Mouse (Mus musculus): ENCODE measurements around the gene Rptor.

Rptor gene

DNA sequence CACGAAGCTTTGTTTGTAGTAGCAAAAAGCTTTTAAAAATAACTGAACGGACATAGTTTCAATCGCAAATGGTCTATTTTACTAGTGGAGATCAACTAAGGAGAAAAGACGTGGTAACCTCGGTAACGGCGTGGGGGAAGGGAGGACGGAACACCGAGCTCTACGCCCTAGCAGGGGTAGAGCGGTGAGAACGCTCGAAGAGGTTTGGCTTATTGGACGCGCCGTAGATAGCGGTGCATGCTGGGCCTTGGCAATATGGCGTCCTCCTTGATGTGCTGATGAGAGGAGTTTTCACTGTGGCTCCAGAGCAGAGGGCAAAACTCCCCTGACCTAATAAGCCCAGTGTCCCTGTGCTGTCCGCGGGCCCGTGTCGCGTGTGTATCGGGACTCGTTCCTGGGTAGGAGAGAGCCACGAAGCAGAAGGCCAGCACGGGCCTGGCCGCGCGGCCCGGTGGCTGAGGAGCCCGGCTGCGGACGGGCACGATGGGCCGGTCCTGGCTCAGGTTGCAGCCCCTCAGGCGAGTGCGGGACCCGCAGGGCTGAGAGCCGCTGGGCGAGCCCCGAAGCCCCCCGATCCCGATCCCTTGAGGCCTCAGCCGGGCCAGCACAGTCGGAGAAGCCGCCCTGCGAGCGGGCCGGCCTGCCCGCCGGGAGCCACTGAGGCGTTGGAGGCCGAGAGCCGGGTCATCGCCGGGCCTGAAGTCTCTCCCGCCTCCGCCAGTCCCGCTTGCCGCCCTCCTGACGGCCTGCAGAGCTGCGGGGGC is at the start of gene Rptor:
Rptor (plus strand) TSS at position 143 of the 764 bp plus-strand sequence.
- DNase-seq, result peak; percentile 90 to 92

DNA sequence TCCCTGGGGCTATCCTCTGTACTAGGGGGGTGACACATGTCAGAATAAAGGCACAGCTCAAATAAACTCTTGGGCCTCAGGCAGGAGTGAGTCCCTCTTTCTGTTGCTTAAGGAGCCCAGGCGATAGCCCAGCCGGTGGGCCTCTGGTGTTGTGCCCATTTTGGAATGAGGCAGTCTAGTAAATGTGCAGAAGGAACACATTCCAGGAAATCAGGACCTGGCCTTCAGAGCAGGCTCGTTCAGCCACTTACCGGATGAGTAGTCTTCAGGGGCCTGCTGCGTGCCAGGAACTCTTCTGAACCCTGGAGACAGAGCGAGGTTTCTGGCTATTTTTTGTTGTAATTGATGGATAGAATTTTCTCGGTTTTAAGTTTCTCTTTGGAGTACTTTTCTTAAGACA is 48.0 kb upstream of the Rptor start:
- no peak for DNase-seq

DNA sequence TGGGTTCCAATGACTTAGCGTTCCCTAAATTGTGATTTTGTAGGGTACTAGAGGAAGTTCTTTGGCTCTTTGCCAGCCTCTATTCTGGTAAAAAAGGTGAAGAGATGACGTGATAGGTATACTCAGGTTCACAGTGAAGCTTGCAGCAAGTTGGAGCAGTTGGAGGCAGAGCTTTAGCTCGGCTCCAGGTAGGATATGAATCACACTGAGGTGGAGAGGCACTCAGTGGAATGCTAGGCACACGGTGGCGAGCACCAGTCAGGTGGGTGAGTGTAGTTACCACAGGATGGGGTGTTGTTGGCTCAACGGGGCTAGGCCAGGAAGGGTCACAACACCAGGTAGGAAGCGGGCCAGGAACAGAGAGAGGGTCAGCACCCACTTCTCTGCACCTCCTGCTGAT is 47.5 kb upstream of the Rptor start:
- DNase-seq, result no peak

GRCm38 (mm10) chr11:119557940-119558869 is 44.5 kb upstream of the Rptor start:
- DNase-seq, result no peak

DNA sequence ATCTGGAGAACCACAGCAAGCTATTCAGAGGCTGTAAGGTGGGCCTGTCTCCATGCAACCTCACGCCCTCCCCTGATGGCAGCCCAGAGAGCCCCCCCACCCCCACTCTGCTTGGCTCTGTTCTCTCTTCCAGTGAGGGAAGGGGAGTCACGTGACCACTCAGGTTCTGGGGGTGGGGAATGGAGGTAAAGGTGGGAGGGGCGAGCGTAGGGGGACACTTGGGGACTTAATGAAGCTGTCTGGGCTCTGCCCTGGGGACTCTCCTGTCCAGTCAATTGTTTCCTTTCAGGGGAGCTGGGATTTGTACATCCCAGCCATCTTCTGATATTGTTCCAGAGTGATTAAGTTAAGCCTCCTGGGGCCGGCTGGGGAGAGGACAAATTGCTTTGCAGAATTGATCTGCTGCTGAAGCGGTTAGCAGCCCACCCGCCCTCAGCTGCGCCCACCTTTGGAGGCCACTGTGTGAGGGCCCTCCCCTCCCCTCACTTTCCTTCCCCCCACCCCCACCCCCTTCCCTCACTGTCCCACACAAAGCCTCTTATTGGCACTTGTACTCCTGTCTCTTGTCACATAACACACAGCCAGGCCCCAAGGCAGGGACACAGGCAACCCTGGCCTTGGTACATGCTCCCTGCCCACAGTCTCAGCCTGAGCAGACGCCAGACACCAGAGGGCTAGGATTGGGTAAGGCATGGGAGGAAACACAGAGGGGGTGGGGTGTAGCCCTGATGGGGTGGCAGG is 43.7 kb upstream of the Rptor start:
- DNase-seq, result no peak

DNA sequence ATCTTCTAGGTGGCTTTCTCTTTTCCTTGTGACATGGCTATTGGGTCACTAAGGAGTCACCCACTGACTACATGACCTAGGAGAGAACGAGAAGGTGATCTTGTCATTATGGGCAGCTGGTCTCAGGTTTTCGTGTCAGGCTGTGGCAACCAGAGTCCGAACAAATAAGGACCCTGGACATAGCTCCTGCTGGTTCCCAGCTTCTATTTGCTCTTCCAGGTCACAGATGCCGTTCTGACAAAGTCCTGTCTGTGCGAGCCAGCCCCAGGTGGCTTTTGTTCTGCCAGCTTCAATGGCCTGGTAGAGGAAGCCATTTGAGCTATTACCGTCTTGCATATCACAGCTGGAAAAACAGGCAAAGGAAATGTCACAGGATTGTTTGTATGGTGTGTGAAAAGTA is 40.4 kb upstream of the Rptor start:
- DNase-seq, result no peak

DNA sequence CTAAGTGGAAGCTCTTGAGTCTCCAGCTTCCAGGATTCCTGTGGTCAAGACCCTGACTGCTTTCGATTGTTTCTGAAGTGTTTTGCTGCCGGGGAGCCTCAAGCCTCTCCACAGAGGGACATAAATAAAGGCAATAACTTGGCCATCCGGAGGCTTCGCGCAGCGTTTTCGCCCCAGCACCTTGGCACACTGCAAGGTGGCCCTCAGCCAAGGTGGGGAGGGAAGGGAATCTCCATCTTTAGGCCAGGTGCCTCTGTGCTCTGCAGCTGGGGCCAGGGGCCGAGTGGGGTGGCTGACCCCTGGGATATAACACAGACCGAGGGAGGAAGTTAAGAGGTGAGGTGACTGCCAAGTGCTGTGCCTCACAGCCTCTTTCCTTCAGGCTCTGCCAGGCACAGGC is 39.5 kb upstream of the Rptor start:
- DNase-seq, result no peak

GRCm38 (mm10) chr11:119564383-119564782 is 38.3 kb upstream of the Rptor start:
- DNase-seq, result no peak

DNA sequence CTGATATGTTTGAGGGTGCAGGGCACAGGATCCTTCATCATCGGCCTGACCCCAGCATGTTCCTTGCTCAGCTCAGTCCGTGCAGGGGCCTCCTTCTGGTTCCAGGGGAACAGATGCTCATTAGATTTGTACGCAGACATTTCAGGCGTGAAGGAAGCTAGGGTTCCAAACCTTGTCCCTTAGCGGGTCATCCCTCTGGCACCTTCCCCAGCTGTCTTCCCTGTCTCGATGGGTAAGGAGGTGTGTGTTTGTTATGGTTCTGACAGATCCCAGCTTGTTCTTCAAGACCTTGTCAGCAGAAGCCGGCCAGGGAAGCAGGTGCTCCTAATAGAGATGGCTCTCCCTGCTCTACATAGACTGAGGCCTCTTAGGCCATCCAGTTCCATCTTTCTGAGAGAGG is 37.7 kb upstream of the Rptor start:
- DNase-seq, result no peak

- no peak for DNase-seq
Observed at GRCm38 (mm10) chr11:119565684-119566083, 37.0 kb upstream of the Rptor start.

DNA sequence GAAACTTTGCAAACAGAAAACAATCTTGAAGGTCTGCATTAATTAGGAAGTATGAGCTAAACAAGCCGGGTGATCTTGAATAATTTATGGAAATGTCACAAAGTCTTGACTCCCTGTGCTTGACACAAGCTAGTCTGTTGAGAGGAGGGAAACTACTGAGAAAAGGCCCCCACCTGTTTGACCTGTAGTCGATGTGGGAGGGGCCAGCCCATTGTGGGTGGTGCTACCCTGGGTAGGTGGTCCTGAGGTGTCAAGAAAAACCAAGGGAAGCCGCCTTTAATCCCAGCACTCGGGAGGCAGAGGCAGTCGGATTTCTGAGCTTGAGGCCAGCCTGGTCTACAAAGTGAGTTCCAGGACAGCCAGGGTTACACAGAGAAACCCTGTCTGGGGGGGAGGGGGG is 36.5 kb upstream of the Rptor start:
- DNase-seq, result no peak

- DNase-seq, result no peak
Observed at GRCm38 (mm10) chr11:119572316-119573010, 30.2 kb upstream of the Rptor start.

- no peak for DNase-seq
Observed at GRCm38 (mm10) chr11:119576855-119577254, 25.9 kb upstream of the Rptor start.

GRCm38 (mm10) chr11:119577721-119578120 is 25.0 kb upstream of the Rptor start:
- DNase-seq, result no peak

GRCm38 (mm10) chr11:119586511-119586910 is 16.2 kb upstream of the Rptor start:
- no peak for DNase-seq

DNA sequence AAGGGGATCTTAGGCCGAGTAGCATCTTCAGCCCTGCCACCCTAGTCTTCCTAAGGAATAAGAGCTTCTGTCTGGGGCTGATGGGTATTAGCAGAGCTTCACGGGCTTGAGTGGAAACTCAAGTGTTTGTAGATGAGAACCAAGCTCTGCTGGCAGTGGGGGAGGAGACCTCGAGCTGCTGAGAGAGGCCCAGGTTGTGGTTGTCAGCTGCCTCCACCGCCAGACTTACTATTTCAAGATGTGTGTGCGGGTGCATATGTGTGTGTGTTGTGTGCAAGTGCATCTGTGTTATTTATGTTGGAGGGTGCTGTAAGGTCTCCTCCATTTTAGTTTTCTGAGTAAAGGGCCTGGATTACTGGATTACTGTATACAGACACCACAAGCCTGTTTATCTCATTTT is 15.6 kb upstream of the Rptor start:
- DNase-seq, result no peak

DNA sequence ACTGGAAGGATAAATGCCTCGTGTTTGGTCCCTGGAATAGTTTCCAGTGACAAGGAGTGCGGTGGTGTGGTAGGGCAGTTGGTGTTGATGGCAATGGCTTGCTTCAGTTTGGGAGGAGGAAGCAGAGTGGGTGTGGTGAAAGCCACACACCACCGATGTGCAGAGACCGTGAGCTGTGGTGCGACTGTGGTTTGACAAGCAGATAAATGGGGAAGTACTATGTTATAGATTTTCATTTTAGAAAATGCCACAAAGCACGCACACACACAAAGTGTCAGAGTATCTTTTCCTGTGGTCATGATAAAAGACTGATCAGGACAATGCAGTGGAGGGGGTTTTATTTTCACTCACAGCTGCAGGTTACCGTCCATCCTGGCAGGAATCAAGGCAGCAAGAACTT is 13.5 kb upstream of the Rptor start:
- DNase-seq, result peak; percentile 61 to 65

GRCm38 (mm10) chr11:119593966-119594365 is 8.7 kb upstream of the Rptor start:
- no peak for DNase-seq

DNA sequence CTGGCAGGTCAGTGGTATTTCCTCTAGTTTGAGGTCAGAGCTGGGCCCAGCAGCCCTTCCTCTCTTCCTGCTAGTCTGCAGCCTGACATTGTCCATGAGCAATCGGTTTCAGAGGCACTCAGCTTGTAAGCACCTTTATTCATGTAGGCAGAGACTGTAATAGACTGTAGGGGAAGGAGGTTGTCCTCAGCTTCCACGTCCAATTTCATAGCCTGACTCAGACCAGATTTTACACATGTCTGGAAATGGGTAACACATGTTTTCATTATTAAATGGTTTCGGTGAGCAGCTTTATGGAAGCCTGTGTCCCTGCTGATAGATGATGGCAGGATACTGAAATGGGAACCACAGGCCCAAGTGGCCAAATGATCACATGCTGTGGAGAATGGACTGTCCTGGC is 3.8 kb upstream of the Rptor start:
- DNase-seq, result no peak

- DNase-seq, result no peak
Observed at GRCm38 (mm10) chr11:119600286-119600685, 2.4 kb upstream of the Rptor start.

DNA sequence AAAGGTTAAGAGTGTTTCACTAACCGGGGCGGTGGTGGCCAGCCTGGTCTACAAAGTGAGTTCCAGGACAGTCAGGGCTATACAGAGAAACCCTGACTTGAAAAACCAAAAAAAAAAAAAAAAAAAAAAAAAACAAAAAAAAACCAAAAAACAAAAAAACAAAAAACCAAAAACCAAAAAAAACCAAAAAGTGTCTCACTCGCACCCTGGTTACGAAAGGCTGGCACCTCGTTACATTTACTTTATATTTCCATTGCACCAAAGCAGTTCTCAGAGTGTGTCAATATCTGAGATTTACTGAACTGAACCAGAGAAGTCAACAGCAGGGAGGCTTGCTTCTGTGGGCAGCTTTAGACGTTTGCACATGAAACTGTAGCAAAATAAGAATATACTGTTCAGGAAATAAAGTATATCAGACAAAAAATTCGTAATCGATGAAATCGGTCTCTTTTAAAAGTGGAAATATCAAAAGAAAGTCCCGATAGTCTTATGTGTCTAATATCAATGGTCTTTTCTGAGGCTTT is 466 bp upstream of the Rptor start:
- DNase-seq, result no peak

DNA sequence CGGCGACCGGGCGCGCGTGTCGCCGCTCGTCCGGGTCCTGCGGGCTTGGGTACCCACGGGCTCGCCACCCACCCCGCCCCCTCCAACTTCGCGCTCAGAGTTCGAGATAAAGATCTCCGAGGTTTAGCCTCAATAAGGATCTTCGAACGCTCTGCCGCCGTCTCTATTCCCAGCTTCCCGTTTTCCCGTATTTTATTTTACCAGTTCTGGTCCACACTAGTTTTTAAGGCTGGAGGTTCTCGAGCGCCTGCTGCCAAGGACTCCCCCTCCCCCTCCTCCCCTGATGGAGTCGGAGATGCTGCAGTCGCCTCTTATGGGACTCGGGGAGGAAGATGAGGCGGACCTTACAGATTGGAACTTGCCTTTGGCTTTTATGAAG is 811 bp downstream of the Rptor start:
- no peak for DNase-seq

GRCm38 (mm10) chr11:119607464-119607863 is 4.8 kb downstream of the Rptor start:
- no peak for DNase-seq
